Comparison of ENCODE assay signal across 8 mouse cellular contexts in genomic region chr9:22155614-22156013, GRCm38 (mm10). TPM values are rescaled to one million over a fixed set of nuclear protein-coding genes. Genes with fewer than 3 reads are reported as not detected.
DNase-seq lines count a peak whose midpoint lies in the region; ATAC-seq and TF ChIP-seq lines count a peak whose summit lies in the region.

No protein-coding gene starts in this region.

- no peak; the same call in none of the 2 replicates for TF ChIP-seq RAD21 in MEL (IDR thresholded peaks at IDR 0.05; ENCODE audit: low read depth, low read length)

- H3K27me3 ChIP-seq in MEL (ENCODE audit: control insufficient read depth in 1 of 2, insufficient read depth in 2 of 2, low read length in 2 of 2) = no peaks in the 10 kb centered on the region
- peaks cover 3% of the 10 kb centered on the region for H3K27me3 ChIP-seq in forebrain, embryonic 12.5 days
- H3K27me3 ChIP-seq in hindbrain, embryonic 13.5 days = 0 out of 2 replicates have a peak, but pooled peaks cover 6% of the 10 kb centered on the region

- peaks cover 0 to 2% of the 10 kb centered on the region in 2 experiments; a peak in 1 of 4 replicates for H3K36me3 ChIP-seq in MEL (ENCODE audit: control insufficient read depth in 1 of 2, insufficient read depth in 2 of 2, low read length in 2 of 2)
- H3K36me3 ChIP-seq in forebrain, embryonic 12.5 days (replicated peaks) = peaks cover 8% of the 10 kb centered on the region; the same call in 1 of the 2 replicates
- H3K36me3 ChIP-seq in hindbrain, embryonic 13.5 days = peaks cover 6% of the 10 kb centered on the region

- 27% methylated on average over 10 of the region's 10 CpGs for WGBS in forebrain, embryonic 12.5 days
- 24% methylated on average over 10 of the region's 10 CpGs for WGBS in hindbrain, embryonic 13.5 days

- 0 out of 4 replicates have a peak, but pooled peaks have one; percentile 21 to 31 for TF ChIP-seq POLR2A in MEL (IDR thresholded peaks at IDR 0.05; ENCODE audit: control insufficient read depth in 1 of 2, insufficient read depth in 1 of 2, low read depth in 1 of 2, low read length in 2 of 2, poor library complexity in 1 of 2)

- DNase-seq in MEL (ENCODE audit: low read depth, low spot score) = peak; percentile 100
- DNase-seq in c-Kit-positive CD71-negative TER-119-negative erythroid progenitor cells, embryonic 14.5 days (ENCODE audit: low read depth) = peak; percentile 81
- peak; percentile 54 to 80 for DNase-seq in layer of hippocampus, postnatal 14 days (ENCODE audit: low spot score in 2 of 2)
- DNase-seq in lung, postnatal 25 days (ENCODE audit: low spot score) = peak; percentile 80
- DNase-seq in right cerebral cortex, adult 2 months (ENCODE audit: low spot score in 2 of 2) = peak; percentile 79 to 83
- peak; percentile 72 for DNase-seq in yolk sac, embryonic 10.5 days (ENCODE audit: low spot score)

- peak overlapping the region; percentile 76; the same call in 1 of the 2 replicates for H3K4me2 ChIP-seq in forebrain, embryonic 12.5 days
- peak overlapping the region; percentile 53; the same call in 1 of the 2 replicates for H3K4me2 ChIP-seq in hindbrain, embryonic 13.5 days

- H3K4me1 ChIP-seq in MEL (ENCODE audit: control insufficient read depth in 1 of 2, insufficient read depth in 2 of 2, low read length in 2 of 2) = peaks cover 3 to 11% of the 10 kb centered on the region in 2 experiments; a peak in 2 of 4 replicates
- H3K4me1 ChIP-seq in forebrain, embryonic 12.5 days = peaks cover 14% of the 10 kb centered on the region
- H3K4me1 ChIP-seq in hindbrain, embryonic 13.5 days (replicated peaks) = peaks cover 23% of the 10 kb centered on the region

- H3K9me3 ChIP-seq in MEL (replicated peaks; ENCODE audit: insufficient read depth, low read length) = no peaks in the 10 kb centered on the region
- no peaks in the 10 kb centered on the region for H3K9me3 ChIP-seq in forebrain, embryonic 12.5 days
- H3K9me3 ChIP-seq in hindbrain, embryonic 13.5 days = no peaks in the 10 kb centered on the region

- no peak; a peak in 1 of 4 replicates for TF ChIP-seq EP300 in MEL (IDR thresholded peaks at IDR 0.05; ENCODE audit: low read depth in 1 of 2, low read length in 2 of 2)

- ATAC-seq in forebrain, embryonic 12.5 days (ENCODE audit: low FRiP score) = no peak
- peak; percentile 3; the same call in 1 of the 2 replicates for ATAC-seq in hindbrain, embryonic 13.5 days (ENCODE audit: low FRiP score)

- peaks cover 8% of the 10 kb centered on the region for H3K79me2 ChIP-seq in MEL (ENCODE audit: control insufficient read depth, insufficient read depth, low read length, poor library complexity)

- peak overlapping the region; percentile 22 for H3K27ac ChIP-seq in MEL (ENCODE audit: control insufficient read depth, low read depth, low read length)
- no peak overlapping the region for H3K27ac ChIP-seq in forebrain, embryonic 12.5 days
- H3K27ac ChIP-seq in hindbrain, embryonic 13.5 days = no peak overlapping the region

- H3K9ac ChIP-seq in MEL (ENCODE audit: control insufficient read depth, low read depth, low read length, poor library complexity, severe bottlenecking) = peak overlapping the region; percentile 53
- no peak overlapping the region for H3K9ac ChIP-seq in forebrain, embryonic 12.5 days
- H3K9ac ChIP-seq in hindbrain, embryonic 13.5 days = no peak overlapping the region; the same call in 1 of the 2 replicates

- peak; percentile 94 to 100 (median 100) for TF ChIP-seq CTCF in MEL (IDR thresholded peaks at IDR 0.05 in 2 of 3, conservative IDR thresholded peaks at IDR 0.05 in 1 of 3; ENCODE audit: control insufficient read depth in 1 of 3, insufficient read depth in 1 of 3, low read depth in 2 of 3, low read length in 3 of 3, poor library complexity in 1 of 3, severe bottlenecking in 1 of 3)

- H3K4me3 ChIP-seq in MEL (ENCODE audit: control insufficient read depth in 1 of 2, insufficient read depth in 1 of 2, low read depth in 2 of 2, low read length in 2 of 2) = peak overlapping the region; percentile 48 to 56
- no peak overlapping the region for H3K4me3 ChIP-seq in forebrain, embryonic 12.5 days (replicated peaks)
- H3K4me3 ChIP-seq in hindbrain, embryonic 13.5 days = 0 out of 2 replicates have a peak overlapping the region, but pooled peaks have one; percentile 63

TF ChIP-seq in MEL, 35 proteins besides CTCF, POLR2A, EP300 and RAD21 (continues in another document):
- TF ChIP-seq TBP (IDR thresholded peaks at IDR 0.05; ENCODE audit: low read depth, low read length) (peak; percentile 90), ZC3H11A (IDR thresholded peaks at IDR 0.05; ENCODE audit: low read depth, low read length) (peak; percentile 96), POLR2AphosphoS2 (IDR thresholded peaks at IDR 0.05; ENCODE audit: low read length) (no peak), NRF1 (IDR thresholded peaks at IDR 0.05; ENCODE audit: insufficient read depth, low read depth, low read length, poor library complexity, severe bottlenecking) (no peak), ETS1 (IDR thresholded peaks at IDR 0.05; ENCODE audit: low read depth, low read length) (no peak), SMC3 (IDR thresholded peaks at IDR 0.05; ENCODE audit: low read depth, low read length) (peak; percentile 98), MYB (IDR thresholded peaks at IDR 0.05; ENCODE audit: low read depth, low read length) (no peak), UBTF (IDR thresholded peaks at IDR 0.05; ENCODE audit: borderline replicate concordance, insufficient read depth, low read depth, low read length) (no peak), SIN3A (IDR thresholded peaks at IDR 0.05; ENCODE audit: low read length) (peak; percentile 94), POLR2AphosphoS5 (IDR thresholded peaks at IDR 0.05; ENCODE audit: borderline replicate concordance, low read depth, low read length) (no peak), JUND (IDR thresholded peaks at IDR 0.05; ENCODE audit: low read depth, low read length) (peak; percentile 62; the same call in 1 of the 2 replicates), GATA1 (IDR thresholded peaks at IDR 0.05; ENCODE audit: low read depth, low read length) (peak; percentile 62), MXI1 (IDR thresholded peaks at IDR 0.05; ENCODE audit: low read depth, low read length) (peak; percentile 85), E2F4 (IDR thresholded peaks at IDR 0.05; ENCODE audit: borderline replicate concordance, low read depth, low read length) (no peak), ZNF384 (IDR thresholded peaks at IDR 0.05; ENCODE audit: low read depth, low read length) (peak; percentile 71), HCFC1 (IDR thresholded peaks at IDR 0.05; ENCODE audit: low read depth, low read length) (peak; percentile 71), TCF12 (IDR thresholded peaks at IDR 0.05; ENCODE audit: low read depth, low read length) (peak; percentile 50), MYC (IDR thresholded peaks at IDR 0.05; ENCODE audit: low read depth, low read length) (peak; percentile 14; the same call in 1 of the 2 replicates), MAZ (IDR thresholded peaks at IDR 0.05; ENCODE audit: low read depth, low read length) (peak; percentile 23), KAT2A (conservative IDR thresholded peaks at IDR 0.05; ENCODE audit: low read depth, low read length) (no peak), RCOR1 (IDR thresholded peaks at IDR 0.05; ENCODE audit: low read depth, low read length) (0 out of 2 replicates have a peak, but pooled peaks have one; percentile 8), BHLHE40 (IDR thresholded peaks at IDR 0.05; ENCODE audit: borderline replicate concordance, low read depth, low read length) (no peak; the same call in 1 of the 2 replicates)

RNA-seq across cellular contexts. Expression of gene Pigyl, which starts 1.0 kb away (rescaled TPM):
- total RNA-seq in MEL (2012; rRNA removed) = 80.2 and 103 TPM in 2 replicates
- 100 to 1,000 TPM in 1 of 2 experiments, not detected in 1; 146 TPM for polyA plus RNA-seq in MEL (2012; ENCODE audit: insufficient read depth in 1 of 2, insufficient read length in 2 of 2, low read depth in 1 of 2, low replicate concordance in 2 of 2, missing spikeins in 1 of 2)
- polyA plus RNA-seq in forebrain, embryonic 12.5 days (2016; fragmentation: Nextera tagmentation; extraction: Ambion mirVana) = 63.2 and 65.8 TPM in 2 replicates
- 81.3 and 88.2 TPM in 2 replicates for polyA plus RNA-seq in hindbrain, embryonic 13.5 days (2015; fragmentation: Nextera tagmentation; extraction: Ambion mirVana)
- total RNA-seq in layer of hippocampus, postnatal 14 days (2021) = 10 to 100 TPM; 49.1 to 51.0 TPM

RNA-seq across cellular contexts. Expression of gene Acp5, which starts 20.1 kb away (rescaled TPM):
- 5.8 and 15.6 TPM in 2 replicates for total RNA-seq in MEL (2012; rRNA removed)
- 10 to 100 TPM in 1 of 2 experiments, not detected in 1; 17.4 TPM for polyA plus RNA-seq in MEL (2012; ENCODE audit: insufficient read depth in 1 of 2, insufficient read length in 2 of 2, low read depth in 1 of 2, low replicate concordance in 2 of 2, missing spikeins in 1 of 2)
- polyA plus RNA-seq in forebrain, embryonic 12.5 days (2016; fragmentation: Nextera tagmentation; extraction: Ambion mirVana) = 3.6 and 6.6 TPM in 2 replicates
- polyA plus RNA-seq in hindbrain, embryonic 13.5 days (2015; fragmentation: Nextera tagmentation; extraction: Ambion mirVana) = 0.82 and 0.98 TPM in 2 replicates
- under 1 TPM; 0.44 to 0.86 TPM for total RNA-seq in layer of hippocampus, postnatal 14 days (2021)

RNA-seq across cellular contexts. Expression of gene Zfp872, which starts 32.3 kb away (rescaled TPM):
- total RNA-seq in MEL (2012; rRNA removed) = not detected in 2 replicates
- not detected for polyA plus RNA-seq in MEL (2012; ENCODE audit: insufficient read depth in 1 of 2, insufficient read length in 2 of 2, low read depth in 1 of 2, low replicate concordance in 2 of 2, missing spikeins in 1 of 2)
- polyA plus RNA-seq in forebrain, embryonic 12.5 days (2016; fragmentation: Nextera tagmentation; extraction: Ambion mirVana) = 0.10 and 0.31 TPM in 2 replicates
- polyA plus RNA-seq in hindbrain, embryonic 13.5 days (2015; fragmentation: Nextera tagmentation; extraction: Ambion mirVana) = 0.17 TPM in 1 of 2 replicates, not detected in the other
- under 1 TPM; 0.12 TPM for total RNA-seq in layer of hippocampus, postnatal 14 days (2021)

RNA-seq across cellular contexts. Expression of gene Elof1, which starts 38.6 kb away (rescaled TPM):
- 390 and 421 TPM in 2 replicates for total RNA-seq in MEL (2012; rRNA removed)
- polyA plus RNA-seq in MEL (2012; ENCODE audit: insufficient read depth in 1 of 2, insufficient read length in 2 of 2, low read depth in 1 of 2, low replicate concordance in 2 of 2, missing spikeins in 1 of 2) = 100 to 1,000 TPM in 1 of 2 experiments, not detected in 1; 505 TPM
- 178 and 186 TPM in 2 replicates for polyA plus RNA-seq in forebrain, embryonic 12.5 days (2016; fragmentation: Nextera tagmentation; extraction: Ambion mirVana)
- polyA plus RNA-seq in hindbrain, embryonic 13.5 days (2015; fragmentation: Nextera tagmentation; extraction: Ambion mirVana) = 179 and 185 TPM in 2 replicates
- total RNA-seq in layer of hippocampus, postnatal 14 days (2021) = 10 to 100 TPM; 57.0 to 58.0 TPM

RNA-seq across cellular contexts. Expression of gene Cnn1, which starts 56.6 kb away (rescaled TPM):
- 0.10 and 0.19 TPM in 2 replicates for total RNA-seq in MEL (2012; rRNA removed)
- polyA plus RNA-seq in MEL (2012; ENCODE audit: insufficient read depth in 1 of 2, insufficient read length in 2 of 2, low read depth in 1 of 2, low replicate concordance in 2 of 2, missing spikeins in 1 of 2) = under 1 TPM in 1 of 2 experiments, not detected in 1; 0.06 TPM
- 2.3 and 3.9 TPM in 2 replicates for polyA plus RNA-seq in forebrain, embryonic 12.5 days (2016; fragmentation: Nextera tagmentation; extraction: Ambion mirVana)
- 1.4 and 4.5 TPM in 2 replicates for polyA plus RNA-seq in hindbrain, embryonic 13.5 days (2015; fragmentation: Nextera tagmentation; extraction: Ambion mirVana)
- 1 to 10 TPM in 1 of 2 experiments, under 1 TPM in 1; 0.45 to 1.4 TPM for total RNA-seq in layer of hippocampus, postnatal 14 days (2021)
